Mouse (Mus musculus) urinary bladder, postnatal 10 days (tissue): ENCODE measurements around the gene Aldh1l2.
"Not testable (repeated sequence)": the region's sequence is repeated elsewhere in the genome, so short reads cannot be mapped to it uniquely, and the experiment has no call there.

ENCODE experiments used
- DNase-seq: peaks from one replicate; pipeline ENCODE4 v3.0.0; 2022; ENCODE audit warnings: low spot score

Gene Aldh1l2

GRCm38 (mm10) chr10:83533910-83534283 lies at the start of gene Aldh1l2:
Aldh1l2 (minus strand) TSS chr10:83534140.
- DNase-seq = peak; percentile 31

- no peak for DNase-seq
These were observed 31.8 kb upstream of the Aldh1l2 start for GRCm38 (mm10) chr10:83565449-83566441.

- no peak for DNase-seq
These were observed 29.1 kb upstream of the Aldh1l2 start for GRCm38 (mm10) chr10:83563005-83563404.

- DNase-seq = no peak
These were observed 11.4 kb upstream of the Aldh1l2 start for GRCm38 (mm10) chr10:83545341-83545740.

GRCm38 (mm10) chr10:83544103-83544479 lies 10.2 kb upstream of the Aldh1l2 start:
- peak; percentile 24 for DNase-seq

- DNase-seq = peak; percentile 87
These were observed 9.6 kb upstream of the Aldh1l2 start, which contains the start of gene Washc4 for GRCm38 (mm10) chr10:83543439-83544102. Washc4 (plus strand) TSS chr10:83543752.

- no peak for DNase-seq
These were observed 8.3 kb upstream of the Aldh1l2 start for GRCm38 (mm10) chr10:83542241-83542640.

GRCm38 (mm10) chr10:83540092-83540491 lies 6.2 kb upstream of the Aldh1l2 start:
- no peak for DNase-seq

GRCm38 (mm10) chr10:83539311-83539980 lies 5.5 kb upstream of the Aldh1l2 start:
- DNase-seq = no peak

- DNase-seq = no peak
These were observed 2.5 kb upstream of the Aldh1l2 start for GRCm38 (mm10) chr10:83536436-83536835.

- no peak for DNase-seq
These were observed 556 bp downstream of the Aldh1l2 start for GRCm38 (mm10) chr10:83533258-83533909.

- DNase-seq = no peak
These were observed 3.5 kb downstream of the Aldh1l2 start for GRCm38 (mm10) chr10:83530384-83530967.

GRCm38 (mm10) chr10:83524238-83524637 lies 9.7 kb downstream of the Aldh1l2 start:
- DNase-seq = not testable (repeated sequence)

GRCm38 (mm10) chr10:83520990-83521389 lies 12.9 kb downstream of the Aldh1l2 start:
- DNase-seq = no peak

GRCm38 (mm10) chr10:83513736-83514135 lies 20.2 kb downstream of the Aldh1l2 start:
- no peak for DNase-seq

- DNase-seq = no peak
These were observed 22.6 kb downstream of the Aldh1l2 start for GRCm38 (mm10) chr10:83511304-83511703.

GRCm38 (mm10) chr10:83508962-83509660 lies 24.8 kb downstream of the Aldh1l2 start:
- no peak for DNase-seq

- no peak for DNase-seq
These were observed 36.6 kb downstream of the Aldh1l2 start for GRCm38 (mm10) chr10:83497321-83497720.

GRCm38 (mm10) chr10:83490506-83490905 lies 43.4 kb downstream of the Aldh1l2 start:
- no peak for DNase-seq

- DNase-seq = no peak
These were observed 56.7 kb downstream of the Aldh1l2 start for GRCm38 (mm10) chr10:83477286-83477685.

GRCm38 (mm10) chr10:83475226-83475625 lies 58.7 kb downstream of the Aldh1l2 start:
- no peak for DNase-seq
